Mouse (Mus musculus) embryonic facial prominence, embryonic 13.5 days (tissue): Measurements from ENCODE around the gene Cuedc1. TPM values are rescaled to one million over a fixed set of nuclear protein-coding genes. Genes with fewer than 3 reads are reported as not detected.

Experiments
- ATAC-seq: fragments of 200-750 bp; cut with Nextera tagmentation; 2 replicates; pipeline ENCODE4 v1.8.0; 2017; ENCODE audit warnings: low read depth; ENCODE audit not compliant: insufficient number of reproducible peaks, insufficient read depth, low FRiP score, low TSS enrichment
- H3K27ac ChIP-seq: fragments of 300-500 bp; sonication (generic); 2 replicates; pipeline ENCODE4 v1.5.1; 2015; ENCODE audit warnings: moderate library complexity, mild to moderate bottlenecking, inconsistent platforms
- H3K27me3 ChIP-seq: fragments of 300-500 bp; sonication (generic); 2 replicates; pipeline ENCODE4 v1.6.1; 2015; ENCODE audit warnings: mild to moderate bottlenecking, inconsistent platforms
- H3K36me3 ChIP-seq: fragments of 300-500 bp; sonication (generic); 2 replicates; pipeline ENCODE4 v1.6.1; 2015; ENCODE audit warnings: mild to moderate bottlenecking, inconsistent platforms
- H3K4me1 ChIP-seq: fragments of 300-500 bp; sonication (generic); 2 replicates; pipeline ENCODE4 v1.6.1; 2015; ENCODE audit warnings: inconsistent platforms
- H3K4me2 ChIP-seq: fragments of 300-500 bp; sonication (generic); 2 replicates; pipeline ENCODE4 v1.6.1; 2015; ENCODE audit warnings: moderate library complexity, mild to moderate bottlenecking, inconsistent platforms
- H3K4me3 ChIP-seq: fragments of 300-500 bp; sonication (generic); 2 replicates; pipeline ENCODE4 v1.5.1; 2015; ENCODE audit warnings: mild to moderate bottlenecking, inconsistent platforms
- H3K9ac ChIP-seq: fragments of 300-500 bp; sonication (generic); 2 replicates; pipeline ENCODE4 v1.6.1; 2015; ENCODE audit warnings: mild to moderate bottlenecking, inconsistent platforms
- H3K9me3 ChIP-seq: fragments of 300-500 bp; sonication (generic); 2 replicates; pipeline ENCODE4 v1.6.1; 2016; ENCODE audit warnings: inconsistent platforms
- WGBS: fragments of 180-500 bp; shearing (Covaris S2); methylation state at CpG from one replicate; pipeline ENCODE4 v1.1.7; 2015; ENCODE audit warnings: mixed read lengths; 5-methylcytosine and 5-hydroxymethylcytosine counted together
- polyA plus RNA-seq: library from polyadenylated mRNA; unstranded; fragments of >200 nt; fragmentation: Nextera tagmentation; extraction: Ambion mirVana; gene quantifications from 2 replicates; pipeline ENCODE4 v1.2.1, GENCODE M21; 2015

Gene Cuedc1
- polyA plus RNA-seq, 1 experiment from 2014 or later = 34.9 TPM

DNA sequence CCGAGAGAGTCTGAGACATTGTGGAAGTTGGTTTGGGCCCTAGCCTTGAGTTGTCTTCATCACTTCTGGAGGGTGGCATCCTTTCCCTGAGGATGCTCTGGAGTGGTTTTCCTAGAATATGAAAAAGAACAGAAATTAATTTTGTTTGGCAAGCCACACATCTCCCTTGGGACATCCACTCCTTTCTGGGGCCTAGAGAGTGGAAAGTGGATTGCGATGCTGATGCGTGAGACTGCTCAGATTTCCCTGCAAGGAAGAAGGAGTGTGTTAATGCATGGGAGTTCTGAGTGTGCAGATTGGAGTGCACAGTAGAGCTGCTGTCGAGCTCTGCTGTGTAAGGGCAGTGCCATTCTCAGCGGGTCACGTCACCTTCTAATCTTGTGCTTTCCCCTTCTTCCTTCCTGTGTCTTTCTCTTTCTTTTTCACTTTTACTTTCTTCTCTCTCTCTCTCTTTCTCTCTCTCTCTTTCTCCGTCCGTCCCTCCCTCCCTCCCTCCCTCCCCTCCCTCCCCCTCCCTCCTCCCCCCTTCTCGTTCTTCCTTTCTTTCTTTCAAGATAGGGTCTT lies 12.3 kb downstream of the Cuedc1 start:
- Histone ChIP-seq H3K27me3 (no peaks in the 10 kb centered on the region), H3K36me3 (no peaks in the 10 kb centered on the region), H3K4me2 (no peak overlapping the region), H3K9me3 (no peaks in the 10 kb centered on the region), H3K27ac (no peak overlapping the region), H3K4me1 (peaks cover 61% of the 10 kb centered on the region), H3K9ac (no peak overlapping the region), H3K4me3 (no peak overlapping the region)
- no peak for ATAC-seq
- WGBS = 69% methylated on average over 9 of the region's 9 CpGs

DNA sequence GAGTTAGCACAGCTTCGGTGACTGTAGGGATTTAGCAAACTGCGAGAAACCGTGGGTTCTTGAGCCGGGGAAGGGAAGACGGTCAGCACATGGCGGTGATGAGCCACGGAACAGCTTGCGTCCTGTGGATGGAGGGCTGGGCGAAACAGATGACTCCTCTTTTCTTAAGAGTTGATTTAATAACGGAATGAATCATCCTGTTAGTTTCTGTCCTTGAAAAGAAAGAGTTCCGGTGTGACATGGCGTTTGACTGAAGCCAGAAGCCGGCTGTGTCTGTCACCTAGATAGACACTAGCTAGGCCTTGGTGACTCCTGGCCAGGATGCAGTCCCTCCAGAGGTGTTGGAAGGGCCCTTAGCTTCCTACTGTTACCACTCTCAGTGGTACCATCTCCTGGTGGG lies 14.2 kb downstream of the Cuedc1 start:
- Histone ChIP-seq H3K9ac (no peak overlapping the region), H3K9me3 (no peaks in the 10 kb centered on the region), H3K4me1 (peaks cover 59% of the 10 kb centered on the region), H3K27me3 (no peaks in the 10 kb centered on the region), H3K36me3 (no peaks in the 10 kb centered on the region), H3K4me3 (no peak overlapping the region), H3K4me2 (no peak overlapping the region), H3K27ac (no peak overlapping the region)
- no peak for ATAC-seq
- WGBS = 68% methylated on average over 13 of the region's 13 CpGs

DNA sequence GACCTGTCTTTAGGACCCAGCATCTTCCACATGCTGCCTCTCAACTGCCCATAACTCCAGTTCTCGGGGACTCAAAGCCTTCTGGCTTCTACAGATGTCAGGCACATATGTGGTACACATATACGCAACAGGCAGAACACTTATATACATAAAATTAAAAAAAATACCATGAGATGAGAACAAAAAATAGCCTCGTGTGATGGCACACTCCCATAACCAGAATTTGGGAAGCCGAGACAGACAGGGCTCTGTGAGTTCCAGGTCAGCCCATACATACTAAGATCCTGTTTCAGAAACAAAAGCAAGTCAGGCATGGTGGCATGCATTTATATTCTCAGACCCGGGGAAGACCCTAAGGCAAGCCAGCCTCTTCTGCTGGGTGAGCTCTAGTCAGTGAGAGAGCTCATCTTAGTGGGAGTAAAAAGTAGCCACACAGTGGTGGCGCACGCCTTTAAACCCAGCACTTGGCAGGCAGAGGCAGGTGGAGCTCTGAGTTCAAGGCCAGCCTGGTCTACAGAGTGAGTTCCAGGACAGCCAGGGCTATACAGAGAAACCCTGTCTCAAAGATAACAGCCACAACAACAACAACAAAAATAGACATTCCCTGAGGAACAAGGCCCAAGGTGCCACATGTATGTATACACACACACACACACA lies 14.9 kb downstream of the Cuedc1 start:
- no peaks in the 10 kb centered on the region for H3K36me3 ChIP-seq
- no peaks in the 10 kb centered on the region for H3K27me3 ChIP-seq
- no peak for ATAC-seq
- H3K9ac ChIP-seq = no peak overlapping the region
- 67% methylated on average over 7 of the region's 7 CpGs for WGBS
- no peak overlapping the region for H3K4me2 ChIP-seq
- H3K27ac ChIP-seq = no peak overlapping the region
- H3K9me3 ChIP-seq = no peaks in the 10 kb centered on the region
- peaks cover 60% of the 10 kb centered on the region for H3K4me1 ChIP-seq
- H3K4me3 ChIP-seq = no peak overlapping the region

DNA sequence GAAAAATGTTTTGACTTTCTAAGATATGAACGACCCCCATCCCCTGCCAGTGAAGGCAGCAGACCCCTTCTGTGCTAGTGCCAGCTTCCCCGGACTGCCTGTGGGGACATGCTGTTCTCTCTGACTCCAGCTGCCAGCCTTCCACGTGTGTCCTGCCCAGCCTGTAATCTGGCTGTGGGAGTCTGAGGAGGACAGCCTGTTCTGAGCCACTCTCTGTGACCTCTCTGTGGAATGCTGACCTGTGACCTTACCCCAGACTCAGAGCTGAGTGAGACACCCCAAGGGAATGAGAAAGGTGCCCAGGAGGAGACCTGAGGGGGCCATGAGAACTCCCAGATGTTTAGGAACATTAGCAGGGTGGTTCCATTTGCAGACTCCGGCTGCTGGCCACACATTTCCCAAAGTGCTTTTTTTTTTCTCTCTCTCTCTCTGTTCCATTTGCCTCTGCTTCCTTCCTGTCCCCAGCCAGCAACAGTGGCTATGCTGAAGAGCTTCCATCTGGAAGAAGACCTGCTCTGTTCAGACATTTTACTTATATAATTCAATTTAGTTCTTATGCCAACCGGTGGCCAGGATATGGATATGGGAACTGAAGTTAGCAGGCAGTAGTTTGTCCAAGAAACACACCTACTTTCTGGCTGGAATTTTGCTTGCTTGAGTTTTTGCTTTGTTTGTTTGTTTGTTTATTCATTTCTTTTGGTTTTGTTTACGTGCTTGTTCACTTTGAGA lies 15.8 kb downstream of the Cuedc1 start:
- no peak overlapping the region for H3K9ac ChIP-seq

DNA sequence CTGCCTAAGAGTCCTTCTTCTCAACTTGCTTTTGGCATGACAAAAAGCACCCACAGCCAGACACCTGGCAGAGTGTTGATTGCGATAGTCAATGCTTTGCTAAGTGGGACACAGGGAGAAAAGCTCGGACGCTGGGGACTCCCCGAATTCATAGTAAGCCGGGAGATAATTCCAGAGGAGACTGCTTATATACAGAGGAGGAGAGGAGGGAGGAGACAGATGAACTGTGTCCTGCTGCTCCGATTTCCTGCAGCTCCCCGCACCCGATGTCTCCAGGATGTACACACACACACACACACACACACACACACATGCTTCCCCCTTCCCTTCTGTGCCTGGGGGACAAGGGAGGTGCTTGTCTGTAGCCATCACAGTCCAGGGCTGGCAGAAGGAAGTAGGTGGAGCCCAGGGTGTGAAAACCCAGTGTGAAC lies 17.0 kb downstream of the Cuedc1 start:
- no peak for ATAC-seq
- Histone ChIP-seq H3K9ac (0 out of 2 replicates have a peak overlapping the region, but pooled peaks have one; percentile 21), H3K9me3 (no peaks in the 10 kb centered on the region), H3K36me3 (no peaks in the 10 kb centered on the region), H3K4me2 (no peak overlapping the region), H3K27me3 (no peaks in the 10 kb centered on the region), H3K4me1 (peaks cover 70% of the 10 kb centered on the region), H3K4me3 (no peak overlapping the region), H3K27ac (no peak overlapping the region)
- WGBS = 28% methylated on average over 8 of the region's 8 CpGs

More for the DNA sequence above, 15.8 kb downstream of the Cuedc1 start:
- no peaks in the 10 kb centered on the region for H3K36me3 ChIP-seq
- H3K27me3 ChIP-seq = no peaks in the 10 kb centered on the region
- H3K4me2 ChIP-seq = no peak overlapping the region
- no peak for ATAC-seq
- 33% methylated on average over 6 of the region's 6 CpGs for WGBS
- no peaks in the 10 kb centered on the region for H3K9me3 ChIP-seq
- peaks cover 62% of the 10 kb centered on the region for H3K4me1 ChIP-seq
- peak overlapping the region; percentile 36; the same call in 1 of the 2 replicates for H3K27ac ChIP-seq
- H3K4me3 ChIP-seq = no peak overlapping the region

DNA sequence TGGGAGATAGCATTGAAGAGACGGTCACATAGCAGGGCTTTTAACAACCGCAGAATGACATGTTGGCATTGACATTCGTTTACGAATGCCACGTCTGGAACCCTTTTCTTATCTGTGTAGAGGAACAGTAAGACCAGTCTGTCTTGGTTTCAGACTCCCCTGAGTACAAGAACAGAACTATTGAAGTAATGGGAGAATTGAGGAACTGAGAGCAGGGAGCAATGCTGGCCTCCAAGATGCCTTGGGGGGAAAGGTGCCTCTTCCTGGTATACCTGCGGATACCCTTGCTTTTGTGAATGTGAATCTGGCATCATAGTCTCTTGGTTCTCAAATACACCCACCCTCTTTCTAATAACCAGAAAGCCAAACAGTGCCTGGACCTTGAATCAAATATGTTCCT lies 18.7 kb downstream of the Cuedc1 start:
- WGBS = 88% methylated on average over 6 of the region's 6 CpGs
- H3K36me3 ChIP-seq = 0 out of 2 replicates have a peak, but pooled peaks cover 5% of the 10 kb centered on the region
- no peak overlapping the region for H3K9ac ChIP-seq
- peaks cover 68% of the 10 kb centered on the region for H3K4me1 ChIP-seq
- no peak overlapping the region for H3K4me3 ChIP-seq
- no peaks in the 10 kb centered on the region for H3K27me3 ChIP-seq
- H3K27ac ChIP-seq = no peak overlapping the region
- H3K4me2 ChIP-seq = no peak overlapping the region
- H3K9me3 ChIP-seq = no peaks in the 10 kb centered on the region
- no peak for ATAC-seq

DNA sequence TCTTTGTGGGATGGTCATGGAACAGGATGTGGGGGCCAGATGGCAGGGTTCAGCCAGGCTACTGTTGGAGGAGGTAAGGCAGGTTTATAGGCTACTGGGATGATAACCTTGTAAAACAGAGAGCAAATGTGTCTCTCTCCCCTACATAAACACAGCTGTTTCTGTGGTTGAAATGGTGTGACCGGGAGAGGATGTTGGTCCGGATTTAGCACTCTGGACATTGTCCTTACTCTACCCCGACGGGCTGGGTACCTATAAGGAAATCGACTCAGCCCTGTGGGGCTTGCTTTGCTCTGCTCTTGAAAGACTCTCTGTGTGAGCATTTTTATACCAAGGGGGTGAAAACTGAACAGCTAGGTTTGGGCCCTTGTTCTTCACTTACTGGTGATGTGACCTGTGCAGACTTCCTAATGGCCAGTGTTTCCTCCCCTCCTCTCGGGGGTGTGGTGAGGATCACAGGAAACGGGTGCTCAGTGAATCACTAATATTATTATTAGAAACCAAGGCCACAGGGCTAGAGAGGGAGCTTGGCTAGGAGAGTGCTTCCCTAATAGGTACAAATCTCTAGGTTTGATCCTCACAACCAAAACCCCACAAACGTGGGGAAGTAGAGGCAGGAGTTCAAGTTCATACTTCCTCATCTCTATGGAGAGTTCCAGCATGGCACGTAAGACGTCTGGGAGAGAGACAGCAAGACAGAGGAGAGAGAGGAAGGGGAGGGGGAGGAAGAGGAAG lies 19.7 kb downstream of the Cuedc1 start:
- ATAC-seq = no peak
- WGBS = 60% methylated on average over 10 of the region's 10 CpGs

DNA sequence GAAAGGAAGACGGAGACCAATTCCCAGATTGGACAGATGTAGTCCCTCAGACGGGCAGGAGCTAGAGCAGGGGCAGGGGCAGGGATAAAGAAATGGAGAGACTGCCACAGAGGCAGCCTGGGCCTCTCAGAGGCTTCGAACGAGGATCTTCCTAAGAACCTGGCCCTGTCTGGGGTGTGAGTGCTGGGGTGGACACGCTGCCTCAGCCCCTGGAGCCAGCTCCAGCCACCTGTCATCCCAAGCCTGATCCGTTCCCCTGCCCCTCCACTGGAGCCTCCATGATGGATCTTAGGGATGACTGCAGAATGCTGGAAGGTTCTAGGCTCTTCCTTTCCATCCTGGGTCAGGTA lies 20.2 kb downstream of the Cuedc1 start:
- no peak overlapping the region for H3K9ac ChIP-seq
- WGBS = 53% methylated on average over 6 of the region's 6 CpGs

More for the DNA sequence above, 19.7 kb downstream of the Cuedc1 start:
- peaks cover 65% of the 10 kb centered on the region for H3K4me1 ChIP-seq
- 0 out of 2 replicates have a peak, but pooled peaks cover 5% of the 10 kb centered on the region for H3K36me3 ChIP-seq
- H3K9ac ChIP-seq = no peak overlapping the region
- H3K27ac ChIP-seq = peak overlapping the region; percentile 91; the same call in 1 of the 2 replicates
- no peak overlapping the region for H3K4me2 ChIP-seq
- no peak overlapping the region for H3K4me3 ChIP-seq
- no peaks in the 10 kb centered on the region for H3K9me3 ChIP-seq
- no peaks in the 10 kb centered on the region for H3K27me3 ChIP-seq

DNA sequence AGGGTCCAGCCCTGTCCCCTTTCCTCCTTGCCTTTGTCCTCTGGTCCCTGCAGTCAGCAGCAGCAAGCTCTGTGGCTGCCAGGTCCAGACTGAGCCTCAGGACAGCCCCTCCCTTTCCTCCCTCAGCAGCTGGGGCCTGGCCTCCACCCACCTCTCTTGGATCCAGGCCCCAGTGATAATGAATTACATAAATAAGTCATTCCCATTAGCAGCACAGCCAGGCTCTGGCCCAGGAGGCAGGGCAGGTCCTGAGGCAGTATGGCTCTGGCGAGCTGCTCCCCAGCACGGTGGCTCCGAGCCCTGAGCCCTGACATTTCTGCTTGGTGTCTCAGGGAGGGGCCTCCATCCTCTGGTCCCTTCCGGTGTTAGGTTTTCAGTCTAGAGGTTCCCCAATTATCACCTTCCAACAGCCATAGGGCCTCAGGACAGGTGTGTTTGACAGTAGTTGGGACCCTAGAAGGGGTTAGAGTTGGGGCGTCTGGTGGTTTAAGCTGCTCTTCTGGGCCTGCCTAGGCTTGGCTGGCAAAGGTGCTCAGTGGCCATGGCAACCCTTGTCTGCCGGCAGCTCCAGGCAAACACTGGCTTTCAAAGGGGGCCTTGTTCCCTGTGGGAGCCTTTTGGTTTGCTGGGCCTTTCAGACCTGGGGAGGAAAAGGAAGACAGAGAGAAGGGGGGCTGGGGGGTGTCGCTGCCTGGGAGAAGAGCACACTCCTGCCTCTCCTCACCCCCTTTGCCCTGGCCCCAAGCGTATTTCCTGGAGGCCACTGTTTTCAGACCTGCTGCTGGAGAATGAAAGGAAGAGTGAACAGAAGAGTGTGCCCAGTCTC lies 21.2 kb downstream of the Cuedc1 start:
- H3K27me3 ChIP-seq = no peaks in the 10 kb centered on the region
- peaks cover 65% of the 10 kb centered on the region for H3K4me1 ChIP-seq
- 18% methylated on average over 8 of the region's 8 CpGs for WGBS
- peak; percentile 71 for ATAC-seq
- H3K4me2 ChIP-seq = peak overlapping the region; percentile 33
- H3K9me3 ChIP-seq = no peaks in the 10 kb centered on the region
- peak overlapping the region; percentile 54 for H3K9ac ChIP-seq
- no peak overlapping the region for H3K4me3 ChIP-seq
- H3K27ac ChIP-seq = peak overlapping the region; percentile 91
- 0 out of 2 replicates have a peak, but pooled peaks cover 5% of the 10 kb centered on the region for H3K36me3 ChIP-seq

More for the DNA sequence above, 20.2 kb downstream of the Cuedc1 start:
- no peak for ATAC-seq
- Histone ChIP-seq H3K27me3 (no peaks in the 10 kb centered on the region), H3K9me3 (no peaks in the 10 kb centered on the region), H3K4me2 (no peak overlapping the region), H3K27ac (peak overlapping the region; percentile 91; the same call in 1 of the 2 replicates), H3K36me3 (0 out of 2 replicates have a peak, but pooled peaks cover 5% of the 10 kb centered on the region), H3K4me3 (no peak overlapping the region), H3K4me1 (peaks cover 67% of the 10 kb centered on the region)

DNA sequence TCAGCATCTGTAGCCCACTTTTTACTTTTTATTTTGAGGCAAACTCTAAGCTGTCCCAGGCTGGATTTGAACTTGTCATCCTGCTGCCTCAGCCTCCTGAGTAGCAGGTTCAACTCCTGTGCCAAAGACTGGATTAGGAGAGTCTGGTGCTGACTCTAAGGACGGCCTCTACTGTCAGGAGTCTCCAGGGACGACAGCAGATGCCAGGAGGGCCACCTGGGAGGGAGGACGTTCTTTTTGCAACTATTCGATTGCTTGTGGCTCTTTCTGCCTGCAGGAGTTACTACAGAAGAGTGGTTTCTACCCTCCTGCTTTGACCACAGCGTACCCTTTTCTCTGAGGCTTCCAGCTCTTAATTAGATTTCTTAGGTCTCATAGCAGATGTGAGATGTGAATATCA lies 24.7 kb downstream of the Cuedc1 start:
- H3K9me3 ChIP-seq = no peaks in the 10 kb centered on the region
- peaks cover 62% of the 10 kb centered on the region for H3K4me1 ChIP-seq
- H3K27me3 ChIP-seq = no peaks in the 10 kb centered on the region
- H3K4me3 ChIP-seq = no peak overlapping the region
- WGBS = 24% methylated on average over 5 of the region's 5 CpGs
- H3K36me3 ChIP-seq = 0 out of 2 replicates have a peak, but pooled peaks cover 5% of the 10 kb centered on the region
- H3K4me2 ChIP-seq = no peak overlapping the region
- no peak for ATAC-seq
- no peak overlapping the region for H3K9ac ChIP-seq
- peak overlapping the region; percentile 72 for H3K27ac ChIP-seq
